Mouse (Mus musculus) hindlimb bud, embryonic 11.5 days (tissue): ENCODE results near the gene Cfi.

ENCODE experiments used
- DNase-seq: peaks from one replicate; pipeline ENCODE4 v3.0.0-alpha.2; 2012; ENCODE audit warnings: low read depth, low spot score; ENCODE audit errors: extremely low spot score

Cfi gene

GRCm38 (mm10) chr3:129923581-129923980 is 87.9 kb downstream of the Cfi start:
- DNase-seq, result no peak
